Mouse (Mus musculus) spleen, adult 2 months (tissue): Measurements from ENCODE around the gene Gm21958.

Experiments used
- CTCF ChIP-seq: fragments of 200-500 bp; IDR thresholded peaks from 2 replicates; pipeline ENCODE4 v1.5.1; 2011; ENCODE audit warnings: mild to moderate bottlenecking, inconsistent platforms; ENCODE audit not compliant: insufficient read depth, insufficient read length, insufficient replicate concordance; ENCODE audit errors: extremely low read depth
- POLR2A ChIP-seq: fragments of 200-500 bp; IDR thresholded peaks from 2 replicates; pipeline ENCODE4 v1.6.1; 2011; ENCODE audit warnings: low read depth, low read length, inconsistent platforms

GRCm38 (mm10) chr3:54668722-54669121, 45.4 kb downstream of the Gm21958 start:
- no peak for TF ChIP-seq CTCF
- TF ChIP-seq POLR2A: no peak
